Mouse (Mus musculus): ENCODE measurements around the gene Epb41. TPM values are rescaled to one million over a fixed set of nuclear protein-coding genes. Genes with fewer than 3 reads are reported as not detected.

Epb41 gene
- polyA plus RNA-seq, 1 experiment, result 84.7 TPM

DNA sequence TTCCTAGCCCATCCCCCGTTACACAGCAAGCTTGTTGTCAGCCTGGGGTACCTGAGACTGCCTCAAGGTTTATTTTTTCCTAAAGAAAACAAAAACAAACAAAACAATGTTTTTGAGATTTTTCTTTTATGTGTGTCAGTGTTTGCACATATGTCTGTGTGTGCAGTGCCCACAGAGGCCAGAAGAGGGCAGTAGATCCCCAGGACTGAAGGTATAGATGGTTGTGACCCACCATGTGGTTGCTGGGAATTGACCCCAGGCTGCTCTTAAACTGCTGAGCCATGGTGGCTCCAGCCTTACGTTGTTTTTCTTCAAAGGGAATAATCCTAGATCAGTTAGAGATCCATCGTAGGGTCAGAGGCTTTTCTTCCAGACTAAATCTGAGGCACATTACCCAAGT is 167.2 kb downstream of the Epb41 start:
- H3K4me1 ChIP-seq (ENCODE audit: control insufficient read depth, insufficient read depth, low read length), result peaks cover 14% of the 10 kb centered on the region
- H3K27ac ChIP-seq (ENCODE audit: insufficient read depth, low read depth, low read length), result no peak overlapping the region
- no peak overlapping the region for H3K4me3 ChIP-seq (ENCODE audit: insufficient read depth, low read length)
- TF ChIP-seq CTCF (IDR thresholded peaks at IDR 0.05; ENCODE audit: low read depth, low read length) (no peak), POLR2A (IDR thresholded peaks at IDR 0.05; ENCODE audit: borderline replicate concordance, low read depth, low read length) (no peak)

DNA sequence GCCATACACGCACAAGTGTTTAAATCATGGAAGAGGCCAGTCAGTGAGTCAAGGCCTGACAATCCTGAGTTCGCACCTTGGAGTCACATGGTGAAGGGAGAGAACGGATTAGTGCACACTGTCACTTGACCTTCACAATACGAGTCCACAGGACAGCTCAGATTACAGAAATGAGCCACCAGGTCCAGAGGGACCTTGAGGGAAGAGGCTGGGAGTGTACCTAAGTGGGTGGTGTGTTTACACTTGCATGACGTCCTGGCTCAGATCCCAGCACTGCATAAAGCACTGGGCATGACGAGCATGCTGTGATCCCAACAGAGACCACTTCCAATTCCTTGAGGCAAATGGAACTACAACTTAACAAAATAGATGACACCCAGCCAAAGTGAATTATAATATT is 168.7 kb downstream of the Epb41 start:
- TF ChIP-seq CTCF (IDR thresholded peaks at IDR 0.05; ENCODE audit: low read depth, low read length) (no peak), POLR2A (IDR thresholded peaks at IDR 0.05; ENCODE audit: borderline replicate concordance, low read depth, low read length) (no peak)
- Histone ChIP-seq H3K27ac (ENCODE audit: insufficient read depth, low read depth, low read length) (no peak overlapping the region), H3K4me1 (ENCODE audit: control insufficient read depth, insufficient read depth, low read length) (peaks cover 14% of the 10 kb centered on the region), H3K4me3 (ENCODE audit: insufficient read depth, low read length) (no peak overlapping the region)

DNA sequence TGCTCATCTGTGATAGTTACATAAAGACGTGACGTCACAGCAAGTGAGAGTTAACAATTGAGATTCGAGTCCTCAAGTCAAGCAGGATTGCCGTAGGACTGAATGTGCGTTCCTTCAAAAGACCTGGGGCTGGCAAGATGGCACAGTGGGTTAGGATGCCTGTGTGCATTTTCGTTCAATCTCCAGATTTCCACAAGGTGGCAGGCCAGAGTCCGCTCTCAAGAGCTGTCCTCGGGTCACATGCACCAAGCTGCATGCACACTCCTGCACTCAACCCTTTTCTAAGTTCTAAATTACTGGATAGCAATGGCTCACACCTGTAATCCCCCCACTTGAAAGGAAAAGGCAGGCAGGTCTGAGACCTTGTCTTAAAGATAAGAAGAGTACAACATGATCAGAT is 170.6 kb downstream of the Epb41 start:
- H3K27ac ChIP-seq (ENCODE audit: insufficient read depth, low read depth, low read length), result no peak overlapping the region
- TF ChIP-seq CTCF (IDR thresholded peaks at IDR 0.05; ENCODE audit: low read depth, low read length) (no peak), POLR2A (IDR thresholded peaks at IDR 0.05; ENCODE audit: borderline replicate concordance, low read depth, low read length) (no peak)
- H3K4me3 ChIP-seq (ENCODE audit: insufficient read depth, low read length), result no peak overlapping the region
- H3K4me1 ChIP-seq (ENCODE audit: control insufficient read depth, insufficient read depth, low read length), result peaks cover 2% of the 10 kb centered on the region; the same call in 1 of the 2 replicates

DNA sequence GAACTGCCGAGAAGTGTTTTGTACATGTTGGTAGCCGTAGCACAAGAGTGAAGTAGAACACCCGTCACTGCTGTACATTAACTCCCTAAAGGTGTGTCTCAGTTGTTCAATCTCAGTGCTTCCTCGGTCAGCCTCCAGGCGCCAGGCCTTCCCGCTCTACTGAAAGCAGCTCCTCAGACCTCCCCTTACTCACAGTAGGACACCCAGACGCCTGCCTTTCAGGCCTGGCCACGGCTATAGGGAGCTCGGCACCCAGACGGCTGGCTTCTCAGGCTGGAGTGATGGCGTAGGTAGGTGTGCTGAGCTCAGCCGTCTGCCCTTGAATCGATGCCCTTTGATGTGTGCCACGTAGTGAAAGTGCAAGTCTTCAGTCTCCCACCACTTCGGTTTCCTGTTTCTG is 174.0 kb downstream of the Epb41 start:
- no peak overlapping the region for H3K4me3 ChIP-seq (ENCODE audit: insufficient read depth, low read length)
- H3K27ac ChIP-seq (ENCODE audit: insufficient read depth, low read depth, low read length), result no peak overlapping the region
- no peak for TF ChIP-seq POLR2A (IDR thresholded peaks at IDR 0.05; ENCODE audit: borderline replicate concordance, low read depth, low read length)
- no peak for TF ChIP-seq CTCF (IDR thresholded peaks at IDR 0.05; ENCODE audit: low read depth, low read length)
- H3K4me1 ChIP-seq (ENCODE audit: control insufficient read depth, insufficient read depth, low read length), result 0 out of 2 replicates have a peak, but pooled peaks cover 2% of the 10 kb centered on the region

DNA sequence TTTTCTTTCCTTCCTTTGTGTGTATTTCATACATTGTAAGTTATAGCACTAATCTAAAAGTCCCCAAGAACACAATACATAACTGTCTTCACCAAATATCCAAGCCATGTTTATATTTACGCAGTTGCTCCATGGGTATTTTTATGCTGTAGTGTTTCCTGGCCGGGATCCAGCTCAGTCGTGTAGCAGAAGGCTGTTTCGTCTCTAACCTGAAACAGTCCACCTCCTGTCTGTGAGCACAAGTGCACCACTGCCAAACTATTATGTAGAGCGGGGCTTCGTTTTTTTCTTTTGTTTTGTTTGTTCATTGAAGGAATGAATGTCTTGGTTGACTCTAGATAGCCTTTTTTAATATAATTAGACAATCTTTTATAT is 176.0 kb downstream of the Epb41 start:
- no peak for TF ChIP-seq POLR2A (IDR thresholded peaks at IDR 0.05; ENCODE audit: borderline replicate concordance, low read depth, low read length)
- no peak for TF ChIP-seq CTCF (IDR thresholded peaks at IDR 0.05; ENCODE audit: low read depth, low read length)
- Histone ChIP-seq H3K4me3 (ENCODE audit: insufficient read depth, low read length) (no peak overlapping the region), H3K27ac (ENCODE audit: insufficient read depth, low read depth, low read length) (no peak overlapping the region), H3K4me1 (ENCODE audit: control insufficient read depth, insufficient read depth, low read length) (no peaks in the 10 kb centered on the region)

DNA sequence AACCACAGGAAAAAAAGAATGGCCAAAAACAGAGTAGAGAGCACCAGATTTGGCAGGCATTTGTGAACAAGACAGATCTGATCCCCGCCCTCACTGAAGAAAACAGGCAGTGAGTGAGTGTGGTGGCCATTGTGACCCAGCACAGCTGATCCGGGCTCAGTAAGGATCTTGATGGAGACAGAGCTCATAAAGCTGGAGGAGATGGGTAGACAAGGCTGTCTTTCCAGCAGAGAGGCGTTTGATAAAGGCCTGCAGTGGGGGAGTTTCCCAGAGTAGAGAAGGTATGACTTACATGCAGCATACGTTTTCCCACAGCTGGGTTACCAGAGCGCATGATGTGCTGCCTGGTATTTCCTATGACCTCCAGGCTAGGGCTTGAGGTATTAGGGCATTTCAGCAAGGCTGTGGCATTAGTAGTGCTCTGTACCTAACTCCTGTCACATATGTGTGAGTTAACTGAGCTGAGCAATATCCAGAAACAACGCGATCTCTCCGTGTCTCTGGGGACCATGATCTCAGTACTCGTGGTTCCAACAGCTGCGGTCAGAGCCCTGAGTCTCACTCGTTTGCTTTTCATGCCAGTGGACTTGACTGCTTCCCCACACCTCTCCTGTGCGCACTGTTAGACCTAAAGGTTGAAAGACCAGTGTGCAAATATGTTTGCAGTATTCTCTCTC is 176.5 kb downstream of the Epb41 start:
- no peak overlapping the region for H3K4me3 ChIP-seq (ENCODE audit: insufficient read depth, low read length)
- TF ChIP-seq CTCF (IDR thresholded peaks at IDR 0.05; ENCODE audit: low read depth, low read length), result no peak
- TF ChIP-seq POLR2A (IDR thresholded peaks at IDR 0.05; ENCODE audit: borderline replicate concordance, low read depth, low read length), result no peak

DNA sequence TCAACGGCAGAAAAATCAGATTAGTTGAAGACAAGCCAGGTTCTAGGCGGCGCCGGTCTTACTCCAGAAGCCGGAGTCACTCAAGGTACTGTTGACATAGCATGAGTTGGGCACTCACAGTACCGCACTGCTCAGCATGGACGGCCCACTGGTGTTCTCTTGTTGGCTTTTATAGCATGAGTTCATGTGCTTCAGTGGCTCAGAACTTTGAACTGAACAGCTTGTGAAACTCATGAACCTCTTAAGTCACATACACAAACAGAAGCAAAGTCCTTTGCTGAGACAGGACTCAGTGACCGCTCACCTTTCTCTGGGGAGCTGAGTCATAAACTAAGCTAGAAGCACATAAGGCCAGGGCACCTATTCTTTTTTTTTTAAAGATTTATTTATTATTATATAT is 177.3 kb downstream of the Epb41 start:
- TF ChIP-seq POLR2A (IDR thresholded peaks at IDR 0.05; ENCODE audit: borderline replicate concordance, low read depth, low read length) (no peak), CTCF (IDR thresholded peaks at IDR 0.05; ENCODE audit: low read depth, low read length) (no peak)
- H3K4me1 ChIP-seq (ENCODE audit: control insufficient read depth, insufficient read depth, low read length), result no peaks in the 10 kb centered on the region
- H3K27ac ChIP-seq (ENCODE audit: insufficient read depth, low read depth, low read length), result no peak overlapping the region
- H3K4me3 ChIP-seq (ENCODE audit: insufficient read depth, low read length), result no peak overlapping the region

More for the DNA sequence above, 176.5 kb downstream of the Epb41 start:
- Histone ChIP-seq H3K4me1 (ENCODE audit: control insufficient read depth, insufficient read depth, low read length) (no peaks in the 10 kb centered on the region), H3K27ac (ENCODE audit: insufficient read depth, low read depth, low read length) (no peak overlapping the region)

DNA sequence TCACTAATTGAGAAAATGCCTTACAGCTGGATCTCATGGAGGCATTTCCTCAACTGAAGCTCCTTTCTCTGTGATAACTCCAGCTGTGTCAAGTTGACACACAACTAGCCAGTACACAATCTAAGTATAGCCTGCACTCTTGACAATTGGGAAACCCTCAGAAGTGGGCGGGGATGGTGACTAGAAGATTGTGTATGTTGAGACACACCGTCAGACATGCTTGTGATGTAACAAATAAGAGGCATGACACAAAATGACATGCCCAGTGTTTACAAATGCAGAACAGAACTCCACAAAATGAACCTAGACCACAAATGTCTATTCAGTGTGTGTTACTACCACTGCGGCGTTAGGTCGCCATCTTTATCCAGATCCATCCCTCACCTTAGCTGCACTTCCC is 178.0 kb downstream of the Epb41 start:
- no peak for TF ChIP-seq POLR2A (IDR thresholded peaks at IDR 0.05; ENCODE audit: borderline replicate concordance, low read depth, low read length)
- no peak for TF ChIP-seq CTCF (IDR thresholded peaks at IDR 0.05; ENCODE audit: low read depth, low read length)
- Histone ChIP-seq H3K4me3 (ENCODE audit: insufficient read depth, low read length) (no peak overlapping the region), H3K27ac (ENCODE audit: insufficient read depth, low read depth, low read length) (no peak overlapping the region), H3K4me1 (ENCODE audit: control insufficient read depth, insufficient read depth, low read length) (no peaks in the 10 kb centered on the region)

DNA sequence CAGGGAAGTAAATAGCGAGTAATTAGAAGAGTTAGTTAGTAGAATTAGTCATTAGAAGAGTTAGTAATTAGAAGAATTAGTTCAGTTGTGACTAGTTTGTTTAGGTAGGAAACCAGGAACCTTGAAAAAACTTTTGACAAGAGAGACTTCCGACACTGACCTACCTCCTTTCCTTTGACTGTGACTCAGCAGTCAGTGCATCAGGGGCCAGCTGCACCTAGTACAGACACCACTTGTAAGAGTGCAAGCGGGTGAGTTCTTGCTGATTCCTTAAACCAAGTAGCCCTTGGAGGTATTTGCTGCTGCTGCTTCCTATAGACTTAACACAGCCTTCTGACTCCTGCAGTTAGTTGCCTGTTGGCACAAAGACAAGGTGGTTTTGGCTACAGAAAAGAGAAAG is 184.4 kb downstream of the Epb41 start:
- no peak for TF ChIP-seq CTCF (IDR thresholded peaks at IDR 0.05; ENCODE audit: low read depth, low read length)
- no peak for TF ChIP-seq POLR2A (IDR thresholded peaks at IDR 0.05; ENCODE audit: borderline replicate concordance, low read depth, low read length)
- Histone ChIP-seq H3K4me1 (ENCODE audit: control insufficient read depth, insufficient read depth, low read length) (peaks cover 7% of the 10 kb centered on the region), H3K4me3 (ENCODE audit: insufficient read depth, low read length) (no peak overlapping the region), H3K27ac (ENCODE audit: insufficient read depth, low read depth, low read length) (no peak overlapping the region)

DNA sequence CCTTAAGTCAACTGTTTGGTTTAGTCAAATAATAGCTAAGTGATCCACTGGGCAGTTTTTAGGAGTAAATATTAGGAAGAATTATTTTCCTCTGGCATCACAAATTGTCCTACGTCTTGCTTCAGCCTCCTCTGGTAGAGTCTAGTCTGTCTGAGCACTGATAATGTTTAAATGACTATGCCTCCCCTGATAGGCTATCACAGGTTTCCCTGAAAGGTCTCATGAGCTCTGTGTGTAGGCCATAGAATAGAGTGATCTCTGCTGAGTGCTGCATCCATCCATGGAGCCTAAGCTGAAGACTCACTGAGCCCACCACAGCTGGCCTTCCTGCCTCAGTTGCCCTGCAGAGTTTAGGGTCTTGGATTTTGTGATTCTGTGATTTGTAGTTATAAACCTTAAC is 186.6 kb downstream of the Epb41 start:
- Histone ChIP-seq H3K4me3 (ENCODE audit: insufficient read depth, low read length) (no peak overlapping the region), H3K4me1 (ENCODE audit: control insufficient read depth, insufficient read depth, low read length) (peaks cover 8% of the 10 kb centered on the region), H3K27ac (ENCODE audit: insufficient read depth, low read depth, low read length) (no peak overlapping the region)
- no peak for TF ChIP-seq CTCF (IDR thresholded peaks at IDR 0.05; ENCODE audit: low read depth, low read length)
- no peak for TF ChIP-seq POLR2A (IDR thresholded peaks at IDR 0.05; ENCODE audit: borderline replicate concordance, low read depth, low read length)
